Mouse (Mus musculus) left cerebral cortex, adult 9 months (tissue): ENCODE data around the gene Ahcy.
"Not testable (repeated sequence)": the region's sequence is repeated elsewhere in the genome, so short reads cannot be mapped to it uniquely, and the experiment has no call there.

Experiments
- DNase-seq, 2 experiments: peaks; one replicate each; pipeline ENCODE4 v3.0.0; 2022; ENCODE audit warnings: low spot score in 2 of 2

The Ahcy gene

GRCm38 (mm10) chr2:155019673-155020072 is 54.6 kb downstream of the Ahcy start:
- DNase-seq: peak; percentile 25 to 92

GRCm38 (mm10) chr2:155018762-155019641 is 55.3 kb downstream of the Ahcy start:
- peak in 1 of 2 experiments; percentile 43 for DNase-seq

GRCm38 (mm10) chr2:155018251-155018755 is 56.0 kb downstream of the Ahcy start, which contains the start of gene Gm14226:
Gene Gm14226, plus strand, starts transcription at chr2:155018266.
- not testable (repeated sequence) for DNase-seq

GRCm38 (mm10) chr2:155016751-155017150 is 57.5 kb downstream of the Ahcy start:
- not testable (repeated sequence) for DNase-seq

- no peak for DNase-seq
Observed at GRCm38 (mm10) chr2:155012991-155013390, 61.3 kb downstream of the Ahcy start.

GRCm38 (mm10) chr2:155011086-155011656 is 63.1 kb downstream of the Ahcy start:
- DNase-seq: no peak
